Mouse (Mus musculus) embryonic facial prominence, embryonic 12.5 days (tissue): Measurements from ENCODE around the gene Specc1. TPM values are rescaled to one million over a fixed set of nuclear protein-coding genes. Genes with fewer than 3 reads are reported as not detected.

ENCODE experiments used
- ATAC-seq: fragments of 200-750 bp; cut with Nextera tagmentation; 2 replicates; pipeline ENCODE4 v1.8.0; 2017; ENCODE audit not compliant: insufficient number of reproducible peaks, insufficient read depth, low FRiP score, low TSS enrichment
- H3K27ac ChIP-seq: fragments of 300-500 bp; sonication (generic); 2 replicates; pipeline ENCODE4 v1.5.1; 2016; ENCODE audit warnings: mild to moderate bottlenecking
- H3K27me3 ChIP-seq: fragments of 300-500 bp; sonication (generic); 2 replicates; pipeline ENCODE4 v1.6.1; 2016; ENCODE audit warnings: mild to moderate bottlenecking, moderate library complexity
- H3K36me3 ChIP-seq: fragments of 300-500 bp; sonication (generic); 2 replicates; pipeline ENCODE4 v1.6.1; 2016; ENCODE audit warnings: mild to moderate bottlenecking
- H3K4me1 ChIP-seq: fragments of 300-500 bp; sonication (generic); 2 replicates; pipeline ENCODE4 v1.6.1; 2016
- H3K4me2 ChIP-seq: fragments of 300-500 bp; sonication (generic); replicated peaks from 2 replicates; pipeline ENCODE4 v1.6.1; 2016; ENCODE audit warnings: mild to moderate bottlenecking, moderate library complexity
- H3K4me3 ChIP-seq: fragments of 300-500 bp; sonication (generic); 2 replicates; pipeline ENCODE4 v1.5.1; 2016; ENCODE audit warnings: mild to moderate bottlenecking
- H3K9ac ChIP-seq: fragments of 300-500 bp; sonication (generic); 2 replicates; pipeline ENCODE4 v1.6.1; 2016; ENCODE audit warnings: mild to moderate bottlenecking, moderate library complexity
- H3K9me3 ChIP-seq: fragments of 300-500 bp; sonication (generic); 2 replicates; pipeline ENCODE4 v1.6.1; 2016; ENCODE audit warnings: mild to moderate bottlenecking, moderate library complexity
- WGBS: fragments of 180-500 bp; shearing (Covaris S2); methylation state at CpG from one replicate; pipeline ENCODE4 v1.1.7; 2016; 5-methylcytosine and 5-hydroxymethylcytosine counted together
- polyA plus RNA-seq: library from polyadenylated mRNA; unstranded; fragments of >200 nt; fragmentation: Nextera tagmentation; extraction: Ambion mirVana; gene quantifications from 2 replicates; pipeline ENCODE4 v1.2.1, GENCODE M21; 2016

Gene Specc1
- polyA plus RNA-seq, 1 experiment from 2014 or later, result 16.8 TPM

DNA sequence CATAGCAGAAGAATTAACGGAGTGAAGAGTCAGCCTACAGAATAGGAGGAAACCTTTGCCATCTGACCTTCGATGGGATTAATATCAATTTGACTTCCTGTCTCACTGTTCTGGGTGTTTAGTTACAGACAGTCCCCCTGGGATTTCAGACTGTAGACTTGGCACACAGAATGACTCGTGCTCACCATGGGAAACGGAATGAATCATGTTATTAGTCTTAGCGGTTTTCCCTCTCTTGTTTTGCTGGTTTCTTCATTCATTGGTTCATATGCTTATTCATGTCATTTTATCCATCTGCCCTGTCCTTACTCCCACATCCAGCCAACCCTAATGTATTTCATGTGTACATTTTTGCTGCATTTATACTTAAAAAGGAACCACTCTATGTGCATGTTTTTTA, 14.3 kb downstream of the Specc1 start:
- Histone ChIP-seq H3K27ac (no peak overlapping the region), H3K27me3 (no peaks in the 10 kb centered on the region), H3K4me3 (no peak overlapping the region), H3K9me3 (no peaks in the 10 kb centered on the region), H3K9ac (no peak overlapping the region), H3K4me1 (peaks cover 8% of the 10 kb centered on the region), H3K36me3 (no peaks in the 10 kb centered on the region), H3K4me2 (no peak overlapping the region)
- ATAC-seq, result no peak
- 46% methylated on average over 5 of the region's 5 CpGs for WGBS

DNA sequence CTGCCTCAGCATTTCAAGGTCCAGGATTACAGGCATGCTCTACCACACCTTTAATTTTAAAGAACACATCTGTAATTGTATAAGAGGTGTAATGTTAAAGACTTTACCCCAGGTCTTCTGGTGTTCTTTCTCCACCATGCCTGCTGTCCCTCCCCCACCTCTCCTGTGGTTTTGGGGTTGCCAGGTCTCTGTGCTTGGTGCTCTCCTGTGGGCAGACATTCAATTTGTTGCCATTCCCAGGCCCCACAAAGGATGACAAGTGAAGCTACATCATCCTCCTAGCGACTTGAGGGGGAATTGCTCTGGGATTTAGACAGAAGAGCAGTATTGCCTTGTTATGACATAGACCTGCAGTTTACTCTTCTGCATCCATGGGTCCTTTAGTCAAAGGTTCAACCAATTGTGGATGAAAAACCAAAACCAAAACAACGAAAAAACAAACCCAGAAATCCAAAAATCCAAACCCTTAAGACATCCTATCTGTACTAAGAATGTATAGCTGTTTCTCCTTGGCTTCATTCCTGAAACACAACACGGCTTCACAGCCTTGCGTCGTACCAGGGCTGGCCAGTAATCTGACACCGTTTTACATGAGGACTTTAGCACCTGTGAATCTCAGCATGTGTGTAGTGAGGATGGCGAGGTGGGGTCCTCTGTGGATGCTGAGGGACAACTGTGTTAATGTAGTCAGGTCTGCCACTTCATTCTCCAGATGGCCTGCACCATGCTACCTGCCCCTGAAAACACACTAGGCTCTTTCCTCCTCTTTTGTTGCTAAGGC, 15.1 kb downstream of the Specc1 start:
- Histone ChIP-seq H3K4me2 (no peak overlapping the region), H3K27ac (no peak overlapping the region), H3K4me1 (peaks cover 8% of the 10 kb centered on the region), H3K4me3 (no peak overlapping the region), H3K9me3 (no peaks in the 10 kb centered on the region), H3K27me3 (no peaks in the 10 kb centered on the region), H3K9ac (no peak overlapping the region), H3K36me3 (no peaks in the 10 kb centered on the region)
- 38% methylated on average over 7 of the region's 7 CpGs for WGBS
- no peak for ATAC-seq

DNA sequence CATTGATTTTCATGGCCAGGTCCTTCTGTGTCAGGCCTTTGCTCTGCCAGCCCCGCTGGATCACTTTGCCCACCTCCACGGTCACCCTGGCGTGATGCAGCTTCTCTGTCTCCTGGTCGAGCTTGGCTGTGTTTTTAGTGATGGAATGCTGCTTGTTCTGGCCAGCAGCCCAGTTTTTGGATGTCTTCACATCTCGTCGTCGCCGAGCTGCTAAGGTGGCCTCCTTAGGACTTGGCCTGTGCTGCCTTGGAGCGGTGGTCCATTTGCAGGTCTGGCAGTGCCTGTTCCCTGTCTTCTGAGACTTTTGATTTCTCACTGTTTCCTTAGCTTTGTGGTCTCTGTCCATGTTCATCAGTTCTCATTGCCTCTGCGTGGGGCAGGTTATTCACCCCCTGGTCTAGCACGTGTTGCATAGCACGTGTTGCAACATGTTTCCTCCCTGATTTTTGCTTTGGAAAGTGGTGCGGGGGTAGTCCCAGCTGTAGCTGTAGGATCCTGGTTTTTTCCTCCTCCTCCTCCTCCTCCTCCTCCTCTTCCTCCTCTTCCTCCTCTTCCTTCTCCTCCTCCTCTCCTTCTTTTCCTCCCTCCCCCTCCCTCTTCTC, 17.6 kb downstream of the Specc1 start:
- 65% methylated on average over 13 of the region's 13 CpGs for WGBS
- peaks cover 8% of the 10 kb centered on the region for H3K4me1 ChIP-seq
- no peak overlapping the region for H3K4me2 ChIP-seq
- H3K9me3 ChIP-seq, result no peaks in the 10 kb centered on the region
- H3K27me3 ChIP-seq, result no peaks in the 10 kb centered on the region
- no peak overlapping the region for H3K9ac ChIP-seq
- no peak overlapping the region for H3K27ac ChIP-seq
- no peak overlapping the region for H3K4me3 ChIP-seq
- H3K36me3 ChIP-seq, result no peaks in the 10 kb centered on the region
- no peak for ATAC-seq

DNA sequence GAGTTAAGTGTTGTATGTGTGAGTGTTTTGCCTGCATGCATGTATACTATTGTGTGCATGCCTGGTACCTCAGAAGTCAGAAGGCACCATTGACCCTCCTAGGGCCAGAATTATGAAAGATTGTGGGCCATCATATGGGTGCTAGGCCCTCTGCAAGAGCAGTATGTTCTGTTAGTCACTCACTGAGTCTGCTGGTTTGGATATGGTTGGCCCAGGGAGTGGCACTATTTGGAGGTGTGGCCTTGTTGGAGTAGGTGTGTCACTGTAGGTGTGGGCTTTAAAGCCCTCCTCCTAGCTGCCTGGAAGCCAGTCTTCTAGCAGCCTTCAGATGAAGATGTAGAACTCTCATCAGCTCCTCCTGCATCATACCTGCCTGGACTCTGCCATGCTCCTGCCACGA, 19.2 kb downstream of the Specc1 start:
- H3K4me3 ChIP-seq, result no peak overlapping the region
- H3K27me3 ChIP-seq, result no peaks in the 10 kb centered on the region
- H3K36me3 ChIP-seq, result no peaks in the 10 kb centered on the region
- ATAC-seq, result no peak
- no peaks in the 10 kb centered on the region for H3K9me3 ChIP-seq
- H3K9ac ChIP-seq, result no peak overlapping the region
- WGBS, result 82% methylated on average over 1 of the region's 1 CpGs
- H3K27ac ChIP-seq, result no peak overlapping the region
- no peak overlapping the region for H3K4me2 ChIP-seq
- H3K4me1 ChIP-seq, result peaks cover 7% of the 10 kb centered on the region

DNA sequence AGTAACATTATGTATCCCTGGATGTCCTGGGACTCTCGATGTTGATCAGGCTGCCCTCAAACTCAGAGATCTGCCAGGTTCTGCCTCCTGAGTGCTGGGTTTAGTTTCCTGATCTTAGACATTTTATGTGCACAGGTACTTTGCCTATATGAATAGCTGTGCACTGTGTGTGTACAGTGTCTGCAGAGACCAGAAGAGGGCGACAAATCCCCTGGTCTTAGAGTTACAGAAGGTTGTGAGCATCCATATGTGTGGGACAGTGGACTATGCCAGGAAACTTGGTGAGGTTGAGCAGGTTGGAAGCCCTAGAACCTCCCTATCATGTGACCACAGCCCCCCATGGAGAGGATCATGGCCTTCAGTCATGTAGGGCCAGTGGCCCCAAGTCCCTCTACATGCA, 24.7 kb downstream of the Specc1 start:
- no peak overlapping the region for H3K27ac ChIP-seq
- no peaks in the 10 kb centered on the region for H3K27me3 ChIP-seq
- H3K4me1 ChIP-seq, result no peaks in the 10 kb centered on the region
- no peaks in the 10 kb centered on the region for H3K36me3 ChIP-seq
- H3K4me2 ChIP-seq, result no peak overlapping the region
- ATAC-seq, result no peak
- WGBS, result 80% methylated on average over 2 of the region's 2 CpGs
- no peak overlapping the region for H3K9ac ChIP-seq
- H3K9me3 ChIP-seq, result no peaks in the 10 kb centered on the region
- H3K4me3 ChIP-seq, result no peak overlapping the region

DNA sequence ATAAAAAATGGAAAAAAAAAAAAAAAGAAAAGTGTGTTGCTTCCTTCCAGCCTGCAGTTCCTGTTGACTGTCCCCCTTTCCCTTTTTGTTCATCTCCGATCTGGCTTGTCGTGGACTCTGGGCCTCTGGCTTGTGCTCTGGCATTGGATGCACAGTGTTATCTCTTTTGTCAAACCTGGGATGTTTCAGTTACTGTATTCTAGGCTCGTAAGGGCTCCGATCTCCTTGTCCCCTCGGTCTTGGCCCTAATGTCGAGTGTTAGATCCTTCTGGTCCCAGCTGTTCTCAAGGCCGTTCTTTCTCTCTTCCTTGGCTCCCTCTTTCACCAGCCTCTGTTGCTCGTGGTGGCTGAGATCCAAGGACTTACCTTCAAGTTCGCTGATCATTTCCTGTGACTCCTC, 26.3 kb downstream of the Specc1 start:
- Histone ChIP-seq H3K27ac (no peak overlapping the region), H3K27me3 (no peaks in the 10 kb centered on the region), H3K36me3 (no peaks in the 10 kb centered on the region), H3K4me1 (no peaks in the 10 kb centered on the region), H3K4me2 (no peak overlapping the region), H3K9ac (no peak overlapping the region), H3K9me3 (no peaks in the 10 kb centered on the region), H3K4me3 (no peak overlapping the region)
- WGBS, result 83% methylated on average over 9 of the region's 9 CpGs
- ATAC-seq, result no peak

DNA sequence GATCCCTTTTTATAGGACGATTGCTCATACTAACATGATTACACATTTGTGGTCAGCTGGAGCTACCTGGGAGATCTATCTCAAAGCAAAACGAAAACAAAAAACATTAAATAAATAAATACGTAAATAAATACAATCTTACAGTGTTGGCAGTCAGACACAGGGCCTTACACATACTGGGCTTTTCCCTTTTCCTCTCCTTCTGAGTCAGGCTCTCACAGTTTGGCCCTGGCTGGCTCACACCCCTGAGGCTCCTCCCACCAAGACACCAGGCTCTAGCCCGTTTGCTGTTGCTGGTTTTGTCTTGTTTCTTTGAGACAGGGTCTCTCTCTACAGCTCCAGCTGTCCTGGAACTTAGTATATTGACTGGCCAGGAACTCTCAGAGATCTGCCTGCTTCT, 30.4 kb downstream of the Specc1 start:
- no peak overlapping the region for H3K9ac ChIP-seq
- H3K36me3 ChIP-seq, result no peaks in the 10 kb centered on the region
- no peaks in the 10 kb centered on the region for H3K9me3 ChIP-seq
- no peak overlapping the region for H3K4me2 ChIP-seq
- WGBS, result 78% methylated on average over 4 of the region's 4 CpGs
- no peak for ATAC-seq
- H3K4me3 ChIP-seq, result no peak overlapping the region
- no peaks in the 10 kb centered on the region for H3K4me1 ChIP-seq
- H3K27me3 ChIP-seq, result no peaks in the 10 kb centered on the region
- no peak overlapping the region for H3K27ac ChIP-seq

DNA sequence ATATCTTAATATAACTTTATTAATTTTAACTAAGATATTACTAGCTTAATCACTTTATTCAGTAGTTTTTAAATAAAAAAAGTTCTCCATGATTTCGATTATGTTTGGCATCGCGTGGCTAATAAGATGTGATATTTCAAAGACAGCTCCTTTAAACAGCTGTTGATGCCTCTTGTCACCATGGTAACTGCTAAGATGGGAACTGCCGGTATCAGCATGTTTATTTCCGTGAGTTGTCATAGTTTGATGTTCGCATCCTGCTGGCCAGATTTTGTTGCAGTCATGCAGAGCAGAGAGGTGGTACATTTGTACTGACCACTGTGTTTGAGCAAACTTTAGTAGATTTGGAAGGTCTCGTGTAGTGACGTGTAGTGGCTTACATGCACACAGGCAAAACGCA, 33.1 kb downstream of the Specc1 start:
- Histone ChIP-seq H3K4me3 (no peak overlapping the region), H3K36me3 (no peaks in the 10 kb centered on the region), H3K27ac (no peak overlapping the region), H3K9me3 (no peaks in the 10 kb centered on the region), H3K4me1 (no peaks in the 10 kb centered on the region), H3K4me2 (no peak overlapping the region), H3K9ac (no peak overlapping the region), H3K27me3 (no peaks in the 10 kb centered on the region)
- ATAC-seq, result no peak
- WGBS, result 83% methylated on average over 9 of the region's 9 CpGs

DNA sequence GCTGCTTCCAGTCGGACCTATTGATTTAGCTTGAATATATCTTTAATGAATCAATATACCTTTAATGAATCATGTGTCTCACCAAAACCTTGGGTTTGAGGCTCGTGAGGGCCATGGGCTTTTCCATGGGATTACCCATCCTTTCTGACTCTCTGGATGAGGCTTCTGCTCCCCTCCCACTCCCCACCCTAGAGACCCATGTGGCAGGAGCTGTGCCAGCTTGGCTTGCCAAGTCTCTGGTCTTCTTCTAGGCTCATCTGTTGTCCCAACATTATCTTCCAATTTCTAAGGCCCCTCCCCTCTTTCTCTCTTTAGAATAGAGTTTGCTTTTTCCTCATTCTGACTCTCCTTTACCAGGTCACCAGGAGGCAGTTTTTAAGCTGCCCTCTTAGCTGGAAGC, 35.0 kb downstream of the Specc1 start:
- H3K4me2 ChIP-seq, result no peak overlapping the region
- 79% methylated on average over 2 of the region's 2 CpGs for WGBS
- H3K4me3 ChIP-seq, result no peak overlapping the region

DNA sequence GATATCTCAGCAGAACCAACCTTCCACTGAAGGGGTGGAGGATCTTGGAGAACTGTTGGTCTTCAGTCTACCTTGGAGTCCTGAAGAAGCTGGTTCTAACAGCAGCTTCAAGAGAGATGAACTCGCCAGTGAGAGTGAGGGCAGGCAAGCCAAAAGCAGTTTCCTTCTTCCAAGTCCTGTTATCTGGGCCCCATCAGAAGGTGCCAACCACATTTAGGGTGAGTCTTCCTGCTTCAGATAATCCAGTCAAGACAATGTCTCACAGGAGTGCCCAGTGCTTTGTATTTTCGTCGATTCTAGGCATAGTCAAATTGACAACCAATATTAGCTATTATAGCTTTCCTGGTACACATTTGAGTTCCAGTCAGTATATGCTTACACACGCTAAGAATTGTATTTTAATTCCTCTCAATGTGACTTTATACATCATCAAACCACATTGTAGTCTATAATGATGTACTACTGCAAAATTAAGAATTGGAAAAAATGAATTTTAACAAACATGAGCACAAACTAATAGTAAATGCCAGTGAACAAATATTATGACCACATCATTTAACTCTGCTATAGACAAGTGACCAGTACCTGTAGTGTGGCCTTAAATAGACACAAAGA, 36.2 kb downstream of the Specc1 start:
- no peaks in the 10 kb centered on the region for H3K9me3 ChIP-seq
- H3K9ac ChIP-seq, result no peak overlapping the region
- H3K27me3 ChIP-seq, result no peaks in the 10 kb centered on the region
- 86% methylated on average over 4 of the region's 4 CpGs for WGBS
- H3K27ac ChIP-seq, result no peak overlapping the region
- H3K4me3 ChIP-seq, result no peak overlapping the region
- ATAC-seq, result no peak
- no peaks in the 10 kb centered on the region for H3K4me1 ChIP-seq
- no peaks in the 10 kb centered on the region for H3K36me3 ChIP-seq
- H3K4me2 ChIP-seq, result no peak overlapping the region

More for the DNA sequence above, 35.0 kb downstream of the Specc1 start:
- no peaks in the 10 kb centered on the region for H3K27me3 ChIP-seq
- no peaks in the 10 kb centered on the region for H3K4me1 ChIP-seq
- no peaks in the 10 kb centered on the region for H3K9me3 ChIP-seq
- H3K36me3 ChIP-seq, result no peaks in the 10 kb centered on the region
- no peak for ATAC-seq
- H3K27ac ChIP-seq, result no peak overlapping the region
- H3K9ac ChIP-seq, result no peak overlapping the region

DNA sequence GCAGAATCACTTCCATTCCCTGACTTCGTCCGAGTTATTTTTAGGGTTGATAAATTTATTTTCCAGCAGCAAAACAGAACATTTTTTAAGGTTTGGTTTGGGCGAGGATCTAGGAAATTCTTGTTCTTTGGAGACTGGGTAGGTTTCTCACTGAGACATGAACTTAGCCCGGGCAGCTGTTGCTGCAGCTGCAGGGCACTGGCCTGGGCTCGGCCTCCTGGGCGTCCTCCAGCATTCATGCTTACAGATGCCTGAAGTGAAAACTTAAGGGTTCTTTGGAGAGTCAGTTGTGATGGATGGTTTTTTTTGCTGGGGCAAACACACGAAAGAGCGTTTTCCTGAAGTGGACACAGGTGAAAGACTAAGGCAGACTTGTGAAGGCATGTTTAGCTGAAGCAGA, 42.9 kb downstream of the Specc1 start:
- WGBS, result 88% methylated on average over 8 of the region's 8 CpGs
- Histone ChIP-seq H3K4me1 (peaks cover 5% of the 10 kb centered on the region), H3K4me3 (no peak overlapping the region), H3K27me3 (no peaks in the 10 kb centered on the region), H3K4me2 (no peak overlapping the region), H3K9me3 (no peaks in the 10 kb centered on the region), H3K27ac (no peak overlapping the region), H3K9ac (no peak overlapping the region), H3K36me3 (no peaks in the 10 kb centered on the region)
- ATAC-seq, result no peak

DNA sequence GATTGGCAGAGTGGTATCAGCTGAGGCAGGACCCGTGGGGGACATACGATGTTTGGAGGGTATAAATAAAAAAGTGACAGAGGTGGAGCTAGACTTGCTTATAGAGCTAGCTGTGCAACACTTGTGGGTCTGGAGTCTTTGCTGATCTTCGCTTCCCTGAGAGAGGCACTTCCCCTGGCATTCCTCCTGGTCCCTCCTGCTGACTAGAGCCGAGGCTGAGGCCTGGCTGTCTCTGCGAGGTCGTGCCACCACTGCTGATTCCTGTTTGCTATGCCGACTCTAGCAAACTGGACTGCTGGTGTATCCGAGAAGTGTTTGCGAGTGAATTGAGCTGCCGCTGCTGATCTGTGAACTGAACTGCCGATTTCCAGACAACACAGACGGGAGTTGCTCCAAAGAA, 43.5 kb downstream of the Specc1 start:
- no peak overlapping the region for H3K4me3 ChIP-seq
- H3K36me3 ChIP-seq, result no peaks in the 10 kb centered on the region
- 84% methylated on average over 12 of the region's 12 CpGs for WGBS
- no peaks in the 10 kb centered on the region for H3K9me3 ChIP-seq
- ATAC-seq, result no peak
- no peak overlapping the region for H3K9ac ChIP-seq
- H3K27me3 ChIP-seq, result no peaks in the 10 kb centered on the region
- peaks cover 9% of the 10 kb centered on the region for H3K4me1 ChIP-seq
- H3K4me2 ChIP-seq, result no peak overlapping the region
- H3K27ac ChIP-seq, result no peak overlapping the region
